Mouse (Mus musculus): Measurements from ENCODE around the gene Shank2. TPM values are rescaled to one million over a fixed set of nuclear protein-coding genes. Genes with fewer than 3 reads are reported as not detected.

Gene Shank2
- polyA plus RNA-seq, 2 experiments from 2014 or later: 0.11 TPM; not detected in 1

DNA sequence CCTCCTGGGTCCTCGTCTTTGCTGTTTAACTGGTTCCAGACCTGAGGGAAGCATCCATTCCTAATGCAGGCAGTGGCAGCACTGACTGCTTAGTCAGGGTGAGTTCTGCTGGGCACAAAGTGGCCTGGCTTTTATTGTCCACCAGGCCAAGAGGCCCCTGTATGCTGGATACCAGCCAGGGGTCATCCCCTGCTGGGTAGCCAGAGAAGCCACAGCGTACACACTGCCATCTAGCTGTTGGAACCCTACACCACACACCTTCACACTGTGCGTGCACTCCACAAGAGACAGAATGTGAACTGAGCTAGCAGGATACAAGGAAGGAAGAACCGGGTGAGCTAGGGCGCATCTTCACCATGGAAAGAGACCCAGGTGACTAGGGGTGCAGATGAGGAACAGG is 233.1 kb downstream of the Shank2 start:
- ATAC-seq: no peak

DNA sequence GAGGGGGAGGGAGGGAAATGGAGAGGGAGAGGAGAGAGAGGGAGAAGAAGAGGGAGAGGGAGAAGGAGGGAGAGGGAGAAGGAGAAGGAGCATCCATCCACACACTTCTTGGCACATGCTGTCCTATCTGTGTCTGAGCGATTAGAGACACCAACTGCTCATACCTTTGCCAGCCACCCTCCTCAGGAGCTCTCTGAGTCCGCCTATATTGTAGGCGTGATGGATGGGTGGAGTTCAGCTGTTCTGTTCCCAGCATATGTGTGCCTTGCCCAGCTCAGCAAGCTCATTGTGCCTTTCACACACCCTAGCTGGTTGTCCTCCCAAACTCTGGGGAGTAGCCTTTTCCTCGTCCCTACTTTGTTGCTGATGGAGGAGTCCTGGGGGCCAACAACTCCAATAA is 233.8 kb downstream of the Shank2 start:
- ATAC-seq: no peak

DNA sequence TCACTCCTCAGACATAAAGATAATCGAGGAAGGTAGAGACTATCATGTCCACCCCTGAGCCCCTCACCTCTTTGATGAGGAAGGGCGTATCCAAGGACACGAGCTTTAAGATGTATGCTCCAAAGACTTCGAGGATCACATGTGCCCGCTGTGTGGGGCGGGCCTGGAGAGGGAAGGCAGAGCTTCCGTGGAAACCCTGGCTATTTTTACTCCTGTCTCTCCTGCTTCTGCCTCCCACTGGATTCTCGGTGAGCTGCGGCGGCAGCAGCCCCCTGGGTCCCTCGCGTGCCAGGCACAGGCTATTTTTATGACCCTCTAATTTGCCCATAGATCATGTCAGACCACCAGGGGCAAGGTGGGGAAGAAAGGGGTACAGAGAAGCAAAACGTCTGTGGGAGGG is 235.1 kb downstream of the Shank2 start:
- ATAC-seq: no peak

DNA sequence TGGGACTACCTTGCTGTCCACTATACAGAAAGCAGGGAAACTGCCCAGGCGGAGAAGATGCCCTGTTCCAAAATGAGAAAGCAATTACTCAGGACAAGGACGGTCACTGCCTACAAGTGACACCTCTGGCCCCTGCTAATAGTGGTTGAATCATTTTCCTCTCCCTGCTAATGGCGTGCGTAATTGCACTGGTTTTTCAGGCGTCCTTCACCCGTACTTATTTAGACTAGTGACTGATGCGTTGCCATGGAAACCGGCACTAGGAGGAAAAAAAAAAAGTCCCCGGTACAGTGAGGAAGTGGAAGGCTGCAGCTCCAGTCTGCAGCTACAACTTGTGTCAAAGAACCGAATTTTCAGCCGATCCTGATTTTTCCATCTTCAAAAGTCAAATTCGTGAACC is 236.7 kb downstream of the Shank2 start:
- ATAC-seq: no peak

DNA sequence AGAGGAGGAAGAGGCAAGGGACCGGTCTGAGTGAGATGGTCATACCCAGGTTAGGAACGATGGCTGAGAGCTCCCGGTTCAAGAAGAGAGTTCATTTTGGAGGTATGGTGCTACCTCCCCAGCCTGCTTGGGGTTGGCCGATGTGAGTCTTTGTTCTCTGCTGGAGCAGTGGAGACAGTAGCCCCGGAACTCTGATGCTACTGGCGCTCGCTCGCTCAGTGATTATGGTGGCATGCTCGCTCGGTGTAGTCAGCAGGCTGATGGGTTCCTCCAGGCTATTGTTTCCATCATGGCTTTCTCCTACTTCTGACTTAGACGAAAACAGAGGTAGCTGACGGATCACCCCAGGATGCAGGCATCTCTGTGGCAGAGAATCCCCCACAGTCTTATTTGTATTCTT is 237.3 kb downstream of the Shank2 start:
- ATAC-seq: no peak

DNA sequence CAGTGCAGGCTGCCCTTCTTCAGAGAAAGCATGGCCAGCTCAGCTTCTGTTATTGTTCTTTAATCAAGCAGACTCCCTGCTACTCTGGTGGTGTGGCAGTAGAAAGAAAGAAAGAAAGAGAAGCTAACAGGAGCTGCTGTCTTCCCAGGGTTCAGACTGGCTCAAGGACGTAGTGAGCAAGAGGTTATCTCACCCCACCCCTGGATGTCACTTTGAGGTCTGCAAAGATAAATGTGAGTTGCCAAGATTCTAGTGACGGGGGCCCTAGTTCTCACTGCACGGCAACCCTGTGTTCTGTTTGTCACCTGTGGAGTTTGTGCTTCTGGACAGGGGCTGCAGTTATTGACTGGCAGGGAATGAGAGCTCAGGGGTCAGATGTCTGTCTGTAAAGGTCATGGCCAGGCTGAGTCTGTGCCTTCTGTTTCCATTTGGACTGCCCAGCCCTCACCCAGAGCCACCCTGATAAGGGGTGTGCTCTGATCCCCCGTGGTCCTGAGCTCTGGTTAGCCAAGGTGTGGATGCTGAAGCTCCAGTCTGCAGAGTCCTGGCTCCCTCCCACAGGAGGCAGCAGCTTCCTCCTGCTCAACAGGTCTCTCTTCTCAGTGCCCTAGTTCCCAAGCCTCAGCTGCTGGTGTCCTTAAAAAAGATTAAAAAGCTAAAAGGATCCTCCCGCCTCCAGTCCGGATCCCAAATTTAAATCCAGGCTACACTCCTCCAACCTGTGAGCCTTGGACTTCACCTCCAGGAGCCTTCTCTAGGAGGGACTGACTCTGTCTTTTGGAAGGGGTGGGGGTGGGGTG is 238.0 kb downstream of the Shank2 start:
- no peak for ATAC-seq

DNA sequence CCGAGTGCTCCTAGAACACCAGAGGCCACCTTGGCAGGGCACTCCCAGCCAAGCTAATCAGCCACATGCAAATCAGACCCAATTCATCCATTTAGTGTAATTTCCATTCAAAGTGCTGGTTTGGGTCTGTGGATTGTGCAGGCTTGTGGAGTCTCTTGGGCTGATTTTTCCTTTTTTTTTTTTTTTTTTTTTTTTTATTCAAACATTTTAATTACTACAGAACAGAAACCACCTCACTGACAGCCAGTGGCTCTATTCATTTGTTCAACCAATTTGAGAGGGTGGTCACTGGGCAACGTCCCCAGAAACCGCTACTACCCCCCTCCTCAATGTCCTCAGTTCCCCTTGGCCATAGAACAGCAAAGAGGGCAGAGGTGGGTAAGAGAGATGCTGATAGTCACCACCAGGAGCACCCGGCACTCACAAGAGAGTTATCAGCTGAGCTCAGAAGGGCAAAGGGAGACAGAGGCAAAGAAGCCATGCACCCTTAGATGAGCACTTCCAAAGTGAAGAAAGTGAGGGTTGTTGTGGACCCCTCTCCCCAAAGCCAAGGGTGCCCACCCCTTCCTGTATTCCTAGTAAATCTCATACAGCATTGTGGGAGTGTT is 239.1 kb downstream of the Shank2 start:
- no peak for ATAC-seq

DNA sequence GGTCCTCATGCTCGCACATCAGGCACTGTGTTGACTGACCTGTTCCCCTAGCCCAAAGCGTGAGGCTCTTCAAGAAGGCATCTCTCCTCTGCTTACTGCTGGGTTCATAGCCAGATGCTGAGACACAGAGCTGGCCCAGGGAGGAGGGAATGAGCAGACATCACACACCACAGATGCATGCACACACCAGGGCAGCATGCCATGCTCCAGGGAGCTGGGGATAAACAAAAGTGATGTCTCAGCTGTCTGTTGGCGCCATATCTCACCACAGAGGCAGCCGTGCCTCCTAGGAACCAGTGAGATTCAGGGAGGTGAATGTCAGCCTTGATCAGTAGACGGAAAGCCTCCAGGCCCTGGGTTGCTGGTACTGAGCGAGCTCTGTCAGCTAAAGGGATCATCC is 242.5 kb downstream of the Shank2 start:
- ATAC-seq: no peak

DNA sequence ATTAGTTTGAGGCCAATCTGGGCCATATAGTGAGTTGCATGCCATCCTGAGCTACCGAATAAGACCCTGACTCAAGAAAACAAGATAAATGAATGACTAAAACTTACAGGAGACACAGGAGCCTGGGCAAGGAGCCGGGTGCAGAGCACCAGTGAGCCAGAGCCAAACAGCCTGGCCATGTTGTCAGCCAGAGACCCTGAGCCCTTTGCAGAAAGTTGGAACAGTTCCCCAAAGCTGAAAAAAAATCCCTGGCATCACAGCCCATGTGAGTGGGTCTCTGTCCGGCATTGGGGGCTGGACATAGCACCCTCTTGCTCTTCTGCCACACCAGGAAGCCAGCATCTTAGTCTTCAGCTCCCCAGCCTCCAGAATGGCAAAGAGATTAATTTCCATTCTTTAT is 244.5 kb downstream of the Shank2 start:
- no peak for ATAC-seq

DNA sequence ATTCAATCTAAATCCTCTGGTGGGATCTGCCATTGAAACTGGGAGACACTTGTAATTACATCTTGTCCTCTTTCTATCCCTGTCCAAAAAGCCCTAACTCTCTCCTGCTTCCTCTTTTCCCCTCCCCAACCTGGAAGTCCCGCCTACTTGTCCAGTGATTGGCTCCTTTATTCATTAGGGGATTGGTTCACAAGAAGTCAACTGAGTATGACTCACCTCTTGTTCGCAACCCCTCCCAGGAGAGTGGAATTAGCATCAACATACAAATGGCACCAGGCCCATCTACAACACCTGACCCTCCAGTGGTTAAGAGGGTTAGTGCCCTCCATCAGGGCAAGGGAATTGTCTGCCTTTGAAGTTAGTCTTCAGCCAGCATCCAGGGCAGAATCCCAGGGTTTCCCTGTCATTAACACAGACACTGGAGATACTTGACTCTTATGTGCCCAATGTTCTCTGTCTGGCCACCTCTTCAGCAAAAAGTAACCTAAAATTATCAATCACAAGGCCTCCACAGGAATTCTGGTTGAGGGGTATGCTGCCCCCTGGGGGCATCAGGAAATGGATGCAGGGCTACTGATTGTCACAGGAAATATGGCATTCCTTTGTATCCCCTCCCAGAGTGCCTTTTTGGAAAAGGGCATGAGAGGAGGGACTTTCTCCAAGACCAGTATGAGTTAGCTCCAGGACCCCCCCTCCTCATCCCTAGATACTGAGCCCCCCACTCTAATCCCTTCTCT is 247.1 kb downstream of the Shank2 start:
- ATAC-seq: no peak

DNA sequence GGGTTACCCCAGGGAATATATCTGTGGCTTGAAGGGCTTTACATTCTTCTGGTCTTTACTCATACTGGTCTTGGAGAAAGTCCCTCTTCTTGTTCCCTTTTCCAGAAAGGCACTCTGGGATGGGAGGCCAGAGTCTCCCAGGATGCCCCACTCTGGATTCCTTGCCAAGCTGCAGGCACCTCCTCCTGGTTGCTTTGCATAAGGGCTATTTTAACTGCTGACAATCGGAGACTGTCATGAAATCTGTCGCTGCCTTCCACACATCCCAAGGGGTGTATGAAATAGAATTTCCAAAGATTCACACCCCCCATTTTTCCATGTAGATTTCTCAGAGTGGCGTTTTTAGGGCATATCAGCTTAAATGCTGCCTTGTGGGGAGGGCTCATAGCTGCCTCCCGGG is 249.1 kb downstream of the Shank2 start:
- no peak for ATAC-seq

DNA sequence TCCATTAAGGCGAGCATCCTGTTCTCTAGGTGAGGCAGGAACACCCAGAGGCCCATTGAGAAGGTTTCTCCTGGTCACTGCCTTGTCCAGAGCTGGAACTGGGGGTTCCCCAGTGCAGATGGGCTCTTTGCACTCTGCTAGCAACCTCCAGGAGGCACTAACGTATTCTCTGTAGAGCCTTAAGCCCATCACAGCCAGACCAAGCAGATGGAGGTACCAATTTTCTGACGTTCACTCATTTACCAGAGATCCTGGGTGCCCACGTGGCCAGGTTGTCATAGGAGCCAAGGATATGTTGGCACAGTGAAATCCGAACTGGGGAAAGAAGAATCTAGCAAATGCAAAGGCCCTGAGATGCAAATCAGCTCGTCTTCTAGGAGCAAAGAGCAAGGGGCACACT is 249.5 kb downstream of the Shank2 start:
- ATAC-seq: no peak

DNA sequence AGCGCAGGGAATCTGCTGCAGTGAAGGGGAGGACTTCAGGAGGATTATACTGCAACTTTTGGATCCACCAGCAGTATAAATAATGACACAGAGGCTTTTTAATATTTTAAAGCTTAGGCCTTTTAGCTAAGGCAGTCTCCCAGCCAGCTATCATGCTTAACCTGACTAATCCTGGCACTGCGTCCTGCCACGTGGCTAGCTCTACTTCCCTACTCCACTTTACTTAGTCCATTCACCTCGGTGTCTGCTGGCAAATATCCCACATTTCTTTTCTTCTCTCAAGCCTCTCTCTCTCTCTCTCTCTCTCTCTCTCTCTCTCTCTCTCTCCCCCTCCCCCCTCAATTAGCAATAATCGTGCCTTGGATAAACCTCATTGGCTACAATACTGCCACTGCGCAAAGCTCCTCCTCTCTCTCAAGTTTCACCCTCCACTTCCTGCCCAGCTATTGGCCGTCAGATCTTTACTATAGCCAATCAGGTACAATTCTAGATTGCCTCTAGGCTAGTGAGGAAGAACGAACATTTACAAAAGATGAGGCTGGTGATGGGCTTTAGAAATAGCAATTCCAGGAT is 253.0 kb downstream of the Shank2 start:
- ATAC-seq: no peak

DNA sequence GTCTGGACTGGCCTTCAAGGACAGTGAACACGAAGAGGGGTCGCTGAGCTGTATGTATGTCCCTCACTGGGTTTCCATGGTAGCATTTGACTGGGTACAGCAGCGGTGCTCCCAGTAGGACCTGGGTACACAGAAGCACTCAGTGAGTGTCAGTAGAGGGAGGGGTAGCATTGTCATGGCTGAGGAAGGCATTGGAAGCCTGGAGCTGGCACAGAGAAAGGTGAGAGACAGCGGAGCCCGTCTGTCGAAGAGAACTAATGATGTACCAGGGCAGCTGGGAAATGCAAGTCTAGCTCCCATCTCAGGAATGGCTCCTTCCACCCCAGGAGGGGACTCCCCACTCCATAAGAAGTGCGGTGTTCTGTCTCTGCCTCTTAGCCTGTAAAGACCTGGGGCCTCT is 256.1 kb downstream of the Shank2 start:
- no peak for ATAC-seq

DNA sequence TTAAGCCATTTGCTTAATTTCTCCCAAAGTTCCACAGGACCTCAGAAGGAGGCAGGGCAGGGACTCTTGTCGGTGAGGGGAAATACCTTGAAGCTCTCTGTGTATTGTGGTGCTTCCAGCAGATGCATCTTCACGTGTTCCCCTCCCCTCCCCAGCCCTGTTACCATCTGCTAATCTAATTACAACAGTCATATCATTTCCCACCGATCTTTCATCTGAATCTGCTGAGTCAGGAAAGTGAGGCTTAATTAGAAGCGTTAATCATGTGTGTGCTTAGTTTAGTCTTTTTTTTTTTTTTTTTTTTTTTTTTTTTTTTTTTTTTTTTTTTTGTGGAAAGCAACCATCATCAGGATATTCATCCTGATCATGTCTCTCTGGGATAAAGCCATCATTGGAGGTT is 256.6 kb downstream of the Shank2 start:
- ATAC-seq: no peak

DNA sequence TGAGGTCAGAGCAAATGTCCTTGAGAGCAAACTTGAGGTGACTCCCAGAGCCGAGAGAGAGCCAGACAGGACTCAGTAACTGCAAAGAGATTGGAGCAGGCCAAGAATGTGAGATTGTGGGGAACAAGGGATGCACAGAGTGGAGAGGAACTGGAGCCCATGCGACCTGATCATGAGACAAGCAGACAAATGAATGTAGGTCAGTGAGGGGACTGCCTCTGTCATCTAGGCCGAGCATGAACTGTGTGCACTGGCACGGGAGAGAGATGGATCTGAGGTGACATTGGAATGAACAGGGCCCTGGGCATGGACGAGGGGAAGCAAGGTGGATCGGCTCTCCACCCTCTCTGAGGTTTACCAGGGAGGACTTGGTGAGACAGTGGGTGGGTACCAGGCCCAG is 260.9 kb downstream of the Shank2 start:
- ATAC-seq: no peak

DNA sequence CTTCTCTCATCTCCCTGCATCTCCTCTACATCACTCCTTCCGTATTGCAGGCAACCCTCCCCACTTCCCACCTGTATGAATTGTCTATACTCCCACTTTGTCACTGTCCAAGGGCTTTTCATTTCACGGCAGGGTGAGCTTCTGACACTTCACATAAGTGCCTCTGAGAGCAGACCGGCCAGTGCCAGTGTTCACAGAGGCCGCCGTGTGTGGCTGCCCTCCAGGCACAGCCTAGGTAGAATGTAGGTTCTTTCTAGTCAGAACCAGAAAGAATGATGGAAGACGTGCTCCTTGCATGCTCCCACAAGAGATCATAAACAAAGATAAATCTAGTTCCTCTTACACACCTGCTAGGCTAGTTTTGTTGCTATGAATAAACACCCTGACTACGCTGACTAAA is 265.0 kb downstream of the Shank2 start:
- ATAC-seq: no peak

DNA sequence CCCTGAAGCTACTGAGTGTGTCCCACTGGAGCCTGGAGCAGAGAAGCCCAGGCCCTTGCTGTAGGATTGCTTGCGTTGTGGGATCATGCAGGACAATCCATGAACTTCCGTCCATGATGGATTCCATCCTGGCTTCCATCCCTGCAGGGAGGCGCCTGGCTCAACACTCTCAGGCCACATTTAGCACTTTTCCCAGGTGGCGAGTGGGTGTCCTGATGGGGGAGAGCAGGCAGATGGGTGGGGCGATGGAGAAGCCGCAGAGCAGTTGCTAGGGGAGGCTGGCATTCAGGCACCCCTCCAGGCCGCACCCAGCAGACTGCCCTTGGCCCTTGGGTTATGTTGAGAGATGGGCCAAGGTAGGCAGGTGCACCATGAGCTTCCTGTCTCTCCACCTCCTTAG is 266.6 kb downstream of the Shank2 start:
- ATAC-seq: no peak

DNA sequence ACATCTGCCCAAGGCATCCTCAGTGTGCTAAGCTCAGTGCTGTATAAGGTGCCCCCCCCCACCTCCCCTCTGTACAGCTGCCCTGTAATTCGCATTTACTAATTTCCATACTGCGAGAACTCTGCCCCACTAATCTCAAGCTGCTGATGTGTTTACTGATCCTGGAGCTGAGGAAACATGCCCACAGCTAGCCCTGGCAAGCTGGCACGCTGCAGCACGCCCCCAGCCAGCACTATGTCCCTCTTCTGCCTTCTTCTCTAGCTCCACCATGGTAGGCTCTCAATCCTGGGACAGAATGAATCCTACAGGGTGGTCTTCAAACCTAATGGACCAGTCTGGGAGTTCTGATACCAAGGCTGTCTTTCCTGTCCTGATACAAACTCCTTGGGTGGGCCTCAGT is 267.1 kb downstream of the Shank2 start:
- ATAC-seq: no peak

DNA sequence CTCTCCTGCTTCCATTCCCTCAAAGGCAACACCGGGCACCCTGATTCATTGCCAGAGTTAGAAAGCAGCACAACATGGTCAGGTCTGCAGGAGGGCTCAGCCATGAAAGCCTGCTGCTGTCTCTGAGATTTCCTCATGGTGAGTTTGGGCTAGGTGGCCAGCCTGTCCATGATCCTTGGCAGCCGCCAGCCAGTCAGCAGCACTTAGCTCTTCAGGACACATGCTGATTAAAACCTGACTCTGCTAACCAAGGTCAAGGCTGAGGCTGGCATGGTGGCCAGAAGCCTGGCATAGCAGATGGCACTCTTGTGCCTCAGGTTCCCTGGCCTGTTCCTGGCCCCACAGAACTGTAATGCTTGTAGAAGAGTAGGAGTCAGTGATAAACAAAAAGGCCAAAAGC is 269.3 kb downstream of the Shank2 start:
- ATAC-seq: no peak

DNA sequence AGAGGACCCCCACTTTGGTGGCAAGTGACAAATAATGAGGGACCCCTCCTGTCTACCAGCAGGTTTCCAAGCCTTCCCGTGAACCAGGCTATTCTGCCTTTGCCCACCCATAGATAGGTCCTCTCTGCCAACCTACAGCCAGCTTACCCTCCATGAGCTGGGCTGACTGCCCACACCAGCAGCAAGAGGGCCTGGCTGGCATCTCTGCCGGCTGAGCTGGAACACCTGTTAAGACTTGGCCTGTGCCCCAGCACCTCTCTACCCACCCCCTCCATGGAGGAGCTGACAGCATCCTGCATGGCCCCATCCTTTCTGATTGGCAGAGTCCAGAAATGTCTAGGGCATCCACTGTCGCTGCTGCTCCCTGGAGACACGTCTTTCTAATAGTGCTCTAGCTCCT is 277.0 kb downstream of the Shank2 start:
- ATAC-seq: no peak

DNA sequence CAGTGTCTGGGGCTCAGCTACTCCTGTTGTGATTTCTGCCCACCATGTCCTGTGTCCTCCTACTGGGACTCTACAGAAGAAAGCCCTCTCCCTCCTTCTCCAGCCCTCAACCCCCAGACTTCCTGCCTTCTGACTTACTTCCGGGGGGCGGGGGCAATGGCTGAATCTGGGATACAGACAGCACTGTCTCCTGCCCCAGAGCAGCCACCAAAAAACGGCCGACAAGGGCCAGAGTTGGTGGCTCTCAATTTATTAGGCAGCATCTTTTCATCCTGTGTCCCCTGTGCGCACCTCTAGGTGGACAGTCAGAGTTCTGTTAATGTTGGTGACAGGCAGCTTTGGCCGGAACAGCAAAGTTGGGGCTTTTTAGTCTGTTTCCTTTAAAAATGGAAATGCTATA is 282.0 kb downstream of the Shank2 start:
- no peak for ATAC-seq

DNA sequence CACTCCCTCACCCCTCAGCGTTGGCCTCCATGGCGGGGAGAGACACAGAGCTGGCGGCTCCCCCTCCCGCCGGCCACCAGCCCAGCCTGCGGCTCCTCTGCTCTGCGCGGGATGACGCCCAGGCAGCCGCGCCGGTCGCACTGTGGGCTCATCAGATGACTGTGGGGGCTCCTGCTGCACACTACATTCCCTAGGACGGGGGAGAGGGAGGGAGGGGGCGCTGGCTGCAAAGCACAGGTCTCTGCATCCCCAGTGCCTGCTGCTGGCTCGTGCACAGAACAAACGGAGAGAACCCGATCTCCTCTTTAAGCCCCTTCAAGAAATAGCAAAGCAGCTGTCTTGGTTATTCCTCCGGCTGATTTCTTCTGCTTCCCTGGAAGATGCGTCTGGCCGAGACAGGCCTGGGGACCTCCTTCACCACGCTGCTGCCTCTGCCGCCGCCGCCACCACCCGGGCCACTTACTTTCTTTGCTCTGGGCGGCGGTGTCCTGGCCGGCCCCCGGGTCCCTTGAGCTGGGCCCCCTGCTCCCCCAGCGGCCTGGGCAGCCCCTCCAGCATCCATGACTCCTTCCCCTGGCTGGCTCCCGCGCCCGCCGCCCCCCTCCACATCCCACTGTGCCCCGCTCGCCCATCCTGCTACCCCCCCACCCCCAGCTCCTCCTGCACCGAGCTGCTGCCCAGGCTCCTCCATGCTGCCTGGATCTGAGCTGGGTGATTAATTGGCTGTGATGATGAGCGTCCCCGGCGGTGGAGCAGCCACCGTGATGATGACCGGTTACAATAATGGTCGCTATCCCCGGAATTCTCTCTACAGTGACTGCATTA is 282.7 kb downstream of the Shank2 start:
- ATAC-seq: no peak
